ENCODE assay signal across 21 mouse cellular contexts in the genomic region with DNA sequence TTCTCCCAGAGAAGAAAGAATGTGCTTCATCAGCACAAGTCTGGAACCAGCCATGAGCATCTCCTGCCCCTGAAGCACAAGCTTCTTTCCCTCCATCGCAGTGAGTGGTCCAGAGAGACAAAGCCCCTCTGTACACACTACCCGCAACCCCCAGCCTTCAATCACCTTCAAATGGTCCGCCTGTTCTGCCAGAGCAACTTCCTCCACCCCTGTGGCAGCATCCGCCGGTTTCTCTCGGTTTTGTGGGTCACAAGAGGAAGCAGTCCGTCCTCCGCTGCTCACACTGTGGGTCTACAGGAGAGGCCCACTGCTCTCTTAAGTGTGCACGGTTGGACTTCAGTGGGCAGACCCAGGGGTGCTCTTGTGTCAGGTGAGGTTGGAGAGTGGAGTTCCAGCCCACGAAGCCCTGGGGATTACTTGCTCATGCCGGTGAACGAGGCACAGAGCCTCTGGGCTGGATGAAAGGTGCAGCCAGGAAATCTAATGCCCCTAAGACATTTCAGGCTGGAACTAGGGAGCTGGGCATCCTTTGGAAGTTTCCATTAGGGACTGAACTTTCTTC. TPM values are rescaled to one million over a fixed set of nuclear protein-coding genes. Genes with fewer than 3 reads are reported as not detected.
DNase-seq lines count a peak whose midpoint lies in the region; ATAC-seq lines count a peak whose summit lies in the region.
"Had no signal": no experiment of that assay in that cellular context is flagged by ENCODE, and none has a peak within 500 bp of the region (broad histone marks: within the 10 kb centered on the region; RNA-seq: fewer than 3 reads in every experiment).

Gene Olfr1342 (minus strand): TSS at position 345 of the 562 bp plus-strand sequence.

- 34% methylated on average over 12 of the region's 12 CpGs for WGBS in liver, embryonic 12.5 days (ENCODE audit: insufficient replicate concordance)
- WGBS in limb, embryonic 15.5 days = 39% methylated on average over 12 of the region's 12 CpGs
- 51% methylated on average over 12 of the region's 12 CpGs for WGBS in hindbrain, embryonic 14.5 days

- no peaks in the 10 kb centered on the region for H3K36me3 ChIP-seq in liver, embryonic 12.5 days
- H3K36me3 ChIP-seq in limb, embryonic 15.5 days = no peaks in the 10 kb centered on the region
- no peaks in the 10 kb centered on the region for H3K36me3 ChIP-seq in hindbrain, embryonic 14.5 days (replicated peaks; ENCODE audit: control insufficient read depth, insufficient read depth)
- H3K36me3 ChIP-seq: heart, embryonic 13.5 days; midbrain, embryonic 15.5 days; stomach, embryonic 15.5 days had no signal

- H3K4me1 ChIP-seq in liver, embryonic 12.5 days = no peaks in the 10 kb centered on the region
- peaks cover 11% of the 10 kb centered on the region; the same call in 1 of the 2 replicates for H3K4me1 ChIP-seq in limb, embryonic 15.5 days
- no peaks in the 10 kb centered on the region for H3K4me1 ChIP-seq in hindbrain, embryonic 14.5 days (replicated peaks; ENCODE audit: control insufficient read depth, insufficient read depth, low read length)
- H3K4me1 ChIP-seq: heart, embryonic 13.5 days; midbrain, embryonic 15.5 days; stomach, embryonic 15.5 days had no signal

- no peak for ATAC-seq in liver, embryonic 12.5 days
- ATAC-seq in limb, embryonic 15.5 days (ENCODE audit: insufficient number of reproducible peaks, low FRiP score, low TSS enrichment, low read depth) = no peak
- no peak for ATAC-seq in megakaryocyte progenitor cell, adult 5-6 weeks (replicated peaks; ENCODE audit: poor library complexity)
- ATAC-seq in hindbrain, embryonic 14.5 days (ENCODE audit: low FRiP score) = no peak
- ATAC-seq: forebrain, embryonic 16.5 days; hindbrain, embryonic 16.5 days; midbrain, embryonic 15.5 days had no signal

- no peak within 1 kb of the TSS for H3K4me2 ChIP-seq in liver, embryonic 12.5 days
- 0 out of 2 replicates have a peak within 1 kb of the TSS, but pooled peaks have one; percentile 19 for H3K4me2 ChIP-seq in limb, embryonic 15.5 days
- no peak within 1 kb of the TSS for H3K4me2 ChIP-seq in hindbrain, embryonic 14.5 days (replicated peaks)
- H3K4me2 ChIP-seq: heart, embryonic 13.5 days; liver, embryonic 11.5 days; midbrain, embryonic 15.5 days; stomach, embryonic 15.5 days had no signal

- no peak within 1 kb of the TSS for H3K27ac ChIP-seq in liver, embryonic 12.5 days
- no peak within 1 kb of the TSS for H3K27ac ChIP-seq in limb, embryonic 15.5 days
- no peak within 1 kb of the TSS for H3K27ac ChIP-seq in hindbrain, embryonic 14.5 days
- H3K27ac ChIP-seq: heart, embryonic 13.5 days; macrophage; midbrain, embryonic 15.5 days; stomach, embryonic 15.5 days had no signal

- no peak within 1 kb of the TSS for H3K4me3 ChIP-seq in liver, embryonic 12.5 days
- H3K4me3 ChIP-seq in limb, embryonic 15.5 days = no peak within 1 kb of the TSS
- H3K4me3 ChIP-seq in hindbrain, embryonic 14.5 days (replicated peaks; ENCODE audit: low read length) = no peak within 1 kb of the TSS
- H3K4me3 ChIP-seq: heart, embryonic 13.5 days; midbrain, embryonic 15.5 days; stomach, embryonic 15.5 days had no signal

- peaks cover 4% of the 10 kb centered on the region; the same call in 1 of the 2 replicates for H3K27me3 ChIP-seq in liver, embryonic 12.5 days (replicated peaks)
- H3K27me3 ChIP-seq in limb, embryonic 15.5 days = no peaks in the 10 kb centered on the region
- no peaks in the 10 kb centered on the region for H3K27me3 ChIP-seq in hindbrain, embryonic 14.5 days (ENCODE audit: control insufficient read depth, insufficient read depth, low read length)
- H3K27me3 ChIP-seq: midbrain, embryonic 15.5 days; stomach, embryonic 15.5 days had no signal

- peak; percentile 59 for DNase-seq in heart, adult 11 months
- no peak for DNase-seq in heart, adult 8-10 months (ENCODE audit: low spot score)
- DNase-seq in liver = peak; percentile 4
- DNase-seq in c-Kit-positive CD71-negative TER-119-negative erythroid progenitor cells, embryonic 14.5 days (ENCODE audit: low read depth) = peak; percentile 6
- no peak for DNase-seq in hindbrain, embryonic 14.5 days (ENCODE audit: low spot score)
- DNase-seq: adrenal gland, postnatal 10 days; cerebellum, adult 9-11 months had no signal

- no peaks in the 10 kb centered on the region for H3K9me3 ChIP-seq in liver, embryonic 12.5 days (replicated peaks)
- H3K9me3 ChIP-seq in limb, embryonic 15.5 days = no peaks in the 10 kb centered on the region
- no peaks in the 10 kb centered on the region for H3K9me3 ChIP-seq in hindbrain, embryonic 14.5 days (ENCODE audit: control insufficient read depth, low read length)
- H3K9me3 ChIP-seq: heart, embryonic 13.5 days; midbrain, embryonic 15.5 days; stomach, embryonic 15.5 days had no signal

- no peak within 1 kb of the TSS for H3K9ac ChIP-seq in liver, embryonic 12.5 days
- H3K9ac ChIP-seq in limb, embryonic 15.5 days = no peak within 1 kb of the TSS
- no peak within 1 kb of the TSS for H3K9ac ChIP-seq in hindbrain, embryonic 14.5 days
- H3K9ac ChIP-seq: heart, embryonic 13.5 days; midbrain, embryonic 15.5 days; stomach, embryonic 15.5 days had no signal

RNA-seq across cellular contexts. Expression of gene Olfr1342, which starts in this region (rescaled TPM):
- total RNA-seq in heart, adult 8-10 months (2022) = not detected
- polyA plus RNA-seq in liver, embryonic 12.5 days (2016; fragmentation: Nextera tagmentation; extraction: Ambion mirVana) = not detected in 2 replicates
- not detected in 2 replicates for polyA plus RNA-seq in limb, embryonic 15.5 days (2015; fragmentation: Nextera tagmentation; extraction: Ambion mirVana)
- total RNA-seq in megakaryocyte progenitor cell, adult 5-6 weeks (2015) = not detected in 2 replicates
- total RNA-seq in megakaryocyte progenitor cell, adult 5-6 weeks (2017) = not detected in 2 replicates
- polyA plus RNA-seq in hindbrain, embryonic 14.5 days (2014; fragmentation: Nextera tagmentation; extraction: Ambion mirVana) = not detected in 2 replicates
- total RNA-seq: adrenal gland, postnatal 10 days; ES-E14; gastrocnemius, adult 8-10 months; layer of hippocampus, adult 18-20 months; left cerebral cortex, adult 18-20 months had no signal
- polyA plus RNA-seq: forebrain, embryonic 16.5 days; hindbrain, embryonic 16.5 days; liver, embryonic 11.5 days; macrophage; midbrain, embryonic 15.5 days; stomach, embryonic 15.5 days had no signal

Comparison
In these comparisons a context has a peak if more than half of its experiments do, and no peak if none do; other contexts are left out.
1. DNase-seq: peak in heart, adult 11 months (single experiment), liver (single experiment) and c-Kit-positive CD71-negative TER-119-negative erythroid progenitor cells, embryonic 14.5 days (single experiment); none in heart, adult 8-10 months (single experiment) and hindbrain, embryonic 14.5 days (single experiment).